Mouse (Mus musculus) spleen, postnatal 10 days (tissue): ENCODE results near the gene Gm10563.

Experiments
- DNase-seq, 2 experiments: peaks; one replicate each; pipeline ENCODE4 v3.0.0; 2021 to 2022; ENCODE audit warnings: low spot score in 2 of 2

Gene Gm10563

GRCm38 (mm10) chr4:155653086-155653450 lies 7.9 kb upstream of the Gm10563 start, which contains the start of gene Mmp23:
Gene Mmp23 (minus strand): TSS chr4:155653384.
- DNase-seq = peak in 1 of 2 experiments; percentile 29

GRCm38 (mm10) chr4:155652283-155653085 lies 7.3 kb upstream of the Gm10563 start:
- no peak for DNase-seq

GRCm38 (mm10) chr4:155651553-155652269 lies 6.5 kb upstream of the Gm10563 start:
- DNase-seq = no peak

- no peak for DNase-seq
These were observed 4.1 kb upstream of the Gm10563 start for GRCm38 (mm10) chr4:155649355-155649754.

GRCm38 (mm10) chr4:155645721-155646120 lies 513 bp upstream of the Gm10563 start:
- DNase-seq = no peak

- DNase-seq = no peak
These were observed 1.7 kb downstream of the Gm10563 start for GRCm38 (mm10) chr4:155643531-155643930.

GRCm38 (mm10) chr4:155635766-155636499 lies 9.3 kb downstream of the Gm10563 start:
- DNase-seq = no peak

- no peak for DNase-seq
These were observed 14.9 kb downstream of the Gm10563 start for GRCm38 (mm10) chr4:155630267-155630666.

GRCm38 (mm10) chr4:155624338-155625291 lies 20.6 kb downstream of the Gm10563 start, which contains the start of gene Cdk11b:
Gene Cdk11b (plus strand): TSS chr4:155624854.
- DNase-seq = peak; percentile 91 to 96

- DNase-seq = no peak
These were observed 26.9 kb downstream of the Gm10563 start for GRCm38 (mm10) chr4:155618321-155618720.

- no peak for DNase-seq
These were observed 31.9 kb downstream of the Gm10563 start for GRCm38 (mm10) chr4:155613264-155613663.

GRCm38 (mm10) chr4:155611860-155612259 lies 33.3 kb downstream of the Gm10563 start:
- DNase-seq = no peak

- DNase-seq = no peak
These were observed 38.4 kb downstream of the Gm10563 start for GRCm38 (mm10) chr4:155606825-155607224.

GRCm38 (mm10) chr4:155605132-155605531 lies 40.1 kb downstream of the Gm10563 start:
- no peak for DNase-seq

GRCm38 (mm10) chr4:155603801-155604200 lies 41.4 kb downstream of the Gm10563 start:
- DNase-seq = no peak

- no peak for DNase-seq
These were observed 42.5 kb downstream of the Gm10563 start for GRCm38 (mm10) chr4:155602753-155603152.

- no peak for DNase-seq
These were observed 43.2 kb downstream of the Gm10563 start for GRCm38 (mm10) chr4:155601997-155602456.

- DNase-seq = peak; percentile 95 to 98
These were observed 43.9 kb downstream of the Gm10563 start, which contains the start of gene Slc35e2 for GRCm38 (mm10) chr4:155601091-155601996. Gene Slc35e2 (plus strand): TSS chr4:155601416.

- DNase-seq = no peak
These were observed 45.0 kb downstream of the Gm10563 start for GRCm38 (mm10) chr4:155599901-155600825.
